Mouse (Mus musculus) kidney, adult 2 months (tissue): ENCODE results near the gene Crk.

Experiments
- CTCF ChIP-seq: fragments of 200-500 bp; conservative IDR thresholded peaks from 2 replicates; pipeline ENCODE4 v1.5.1; 2011; ENCODE audit warnings: low read depth, mild to moderate bottlenecking, control low read depth, low read length, moderate library complexity, mixed read lengths; ENCODE audit not compliant: insufficient read depth, insufficient read length
- POLR2A ChIP-seq: fragments of 200-500 bp; IDR thresholded peaks from one replicate; pipeline ENCODE4 v1.6.1; 2011; ENCODE audit warnings: low read depth, low read length, control low read depth

DNA sequence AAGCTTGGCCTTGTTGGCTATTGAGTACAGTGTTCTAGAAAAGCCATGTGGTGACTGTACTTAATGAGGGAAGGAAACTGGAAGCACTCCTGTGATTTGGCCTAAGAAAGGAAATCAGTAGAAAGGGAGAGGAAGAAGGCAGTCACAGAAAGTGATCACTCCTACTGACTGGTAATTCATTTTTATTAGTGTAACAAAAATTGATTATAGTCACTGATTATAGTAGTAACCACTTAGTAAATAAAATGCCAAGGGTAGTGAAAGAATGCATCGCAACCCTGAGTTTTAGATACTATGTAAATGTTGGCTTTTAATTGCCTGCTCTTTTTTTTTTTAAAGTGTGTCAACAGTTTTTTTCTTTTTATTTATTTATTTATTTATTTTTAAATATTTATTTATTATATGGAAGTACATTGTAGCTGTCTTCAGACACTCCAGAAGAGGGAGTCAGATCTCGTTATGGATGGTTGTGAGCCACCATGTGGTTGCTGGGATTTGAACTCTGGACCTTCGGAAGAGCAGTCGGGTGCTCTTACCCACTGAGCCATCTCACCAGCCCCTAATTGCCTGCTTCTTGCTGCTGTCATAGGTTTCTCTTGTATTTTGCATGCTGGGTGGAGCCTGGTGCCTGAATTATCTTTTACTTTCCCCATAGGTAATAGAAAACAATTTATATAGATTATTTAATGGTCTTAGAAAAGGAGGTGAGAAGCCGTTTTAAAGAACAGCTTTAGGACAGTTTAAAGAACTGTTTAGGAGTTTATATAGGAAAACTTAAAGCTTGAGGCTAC lies 56.6 kb downstream of the Crk start:
- TF ChIP-seq POLR2A = no peak
- no peak for TF ChIP-seq CTCF
